Mouse (Mus musculus): ENCODE measurements around the gene Gpr176. TPM values are rescaled to one million over a fixed set of nuclear protein-coding genes. Genes with fewer than 3 reads are reported as not detected.

Gpr176 gene
- 1 to 10 TPM; 2.0 to 2.2 TPM for total RNA-seq (2021)
- long read RNA-seq, experiment 1, partial matches to known transcripts = 0 of 4 reads
- long read RNA-seq, experiment 1, other reads (novel, unspliced or antisense) = 2 of 4 reads
- long read RNA-seq, experiment 2, partial matches to known transcripts = 0 of 2 reads
- long read RNA-seq, experiment 2, other reads (novel, unspliced or antisense) = 0 of 2 reads

- peak; percentile 40 for DNase-seq
These were observed at the start of gene Gpr176 for GRCm38 (mm10) chr2:118372901-118373571. TSS of gene Gpr176 (minus strand) at chr2:118373419.

GRCm38 (mm10) chr2:118422385-118422784, 49.2 kb upstream of the Gpr176 start:
- DNase-seq = no peak

GRCm38 (mm10) chr2:118421951-118422350, 48.7 kb upstream of the Gpr176 start:
- DNase-seq = no peak

- DNase-seq = peak; percentile 13
These were observed 44.9 kb upstream of the Gpr176 start for GRCm38 (mm10) chr2:118418076-118418475.

DNA sequence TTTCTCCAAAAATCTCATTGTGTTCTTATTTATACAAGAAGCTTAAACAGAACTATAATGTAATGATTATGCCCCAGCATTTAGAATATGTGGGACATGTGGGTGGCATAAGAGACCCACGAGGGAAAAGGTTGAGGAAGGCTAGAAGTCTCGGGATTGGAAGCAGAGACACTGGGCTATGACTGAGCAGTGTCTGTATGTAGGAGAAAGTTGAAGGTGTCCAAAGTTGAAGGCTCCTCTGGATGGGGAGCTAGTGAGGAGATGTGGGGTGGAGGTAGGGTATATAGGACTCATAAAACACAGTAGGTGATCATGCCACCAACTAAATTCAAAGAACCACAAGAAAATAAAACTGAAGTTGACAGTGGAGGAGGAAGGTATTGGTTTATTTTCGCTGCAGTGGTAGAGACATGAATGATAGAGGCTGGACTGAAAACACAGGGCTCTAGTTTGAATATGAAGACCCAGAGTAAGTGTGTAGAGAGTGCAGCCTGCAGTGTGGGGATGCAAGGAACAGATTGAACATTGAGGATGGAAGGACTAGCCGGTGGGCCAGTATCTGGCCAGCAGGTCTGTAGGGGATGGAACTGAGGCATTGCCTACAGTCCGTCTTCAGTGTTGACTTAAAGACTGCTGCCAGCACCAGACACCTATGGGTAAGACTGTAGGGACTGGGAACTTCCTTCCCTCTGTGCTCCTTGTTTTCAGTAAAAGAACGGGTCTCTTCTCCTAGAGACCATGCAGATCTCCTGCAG, 42.6 kb upstream of the Gpr176 start:
- DNase-seq = no peak

DNA sequence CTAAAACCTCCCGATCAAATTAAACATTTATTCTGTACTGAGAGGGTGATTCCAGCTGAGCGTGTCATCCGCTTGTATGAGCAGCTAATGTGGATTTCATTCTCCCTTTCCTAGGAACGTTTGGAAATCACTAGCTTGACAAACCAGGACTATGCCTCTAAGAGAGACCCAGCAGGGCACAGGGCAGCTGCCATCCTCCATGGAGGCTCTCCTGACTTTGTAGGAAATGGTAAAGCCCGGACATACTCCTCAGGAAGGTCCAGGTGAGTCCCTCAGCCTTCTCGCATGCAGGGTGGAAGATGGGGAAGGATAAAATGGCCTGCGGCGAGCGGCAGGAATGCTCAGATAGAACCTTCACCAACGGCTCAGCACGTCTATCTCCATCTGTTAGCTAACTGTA, 39.6 kb upstream of the Gpr176 start:
- no peak for DNase-seq

DNA sequence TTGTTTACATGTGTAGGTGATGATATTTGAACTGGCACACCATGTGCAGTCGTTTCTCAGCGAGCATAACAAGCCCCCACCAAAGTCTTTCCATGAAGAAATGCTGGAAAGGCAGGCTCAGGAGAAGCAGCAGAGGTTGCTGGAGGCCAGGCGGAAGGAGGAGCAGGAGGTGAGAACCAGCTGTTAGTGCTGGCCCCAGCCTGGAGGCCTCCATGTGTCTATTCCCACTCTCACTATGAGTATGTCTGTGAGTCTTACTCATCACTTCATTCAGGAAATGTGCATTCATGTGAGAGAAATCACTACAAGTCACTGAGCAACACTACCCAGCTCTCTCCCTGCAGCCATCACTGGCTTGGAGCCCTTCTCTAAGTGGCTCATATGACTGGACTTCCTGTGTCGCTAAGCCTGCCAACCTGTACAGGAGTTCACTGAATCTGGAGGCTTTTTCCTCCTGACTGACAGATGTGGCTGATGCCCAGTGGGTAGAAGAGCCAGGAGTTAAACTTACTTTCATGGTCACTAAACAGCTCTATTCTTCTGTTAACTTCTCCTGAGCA, 35.2 kb upstream of the Gpr176 start:
- DNase-seq = no peak

GRCm38 (mm10) chr2:118406811-118407210, 33.6 kb upstream of the Gpr176 start:
- DNase-seq = no peak

DNA sequence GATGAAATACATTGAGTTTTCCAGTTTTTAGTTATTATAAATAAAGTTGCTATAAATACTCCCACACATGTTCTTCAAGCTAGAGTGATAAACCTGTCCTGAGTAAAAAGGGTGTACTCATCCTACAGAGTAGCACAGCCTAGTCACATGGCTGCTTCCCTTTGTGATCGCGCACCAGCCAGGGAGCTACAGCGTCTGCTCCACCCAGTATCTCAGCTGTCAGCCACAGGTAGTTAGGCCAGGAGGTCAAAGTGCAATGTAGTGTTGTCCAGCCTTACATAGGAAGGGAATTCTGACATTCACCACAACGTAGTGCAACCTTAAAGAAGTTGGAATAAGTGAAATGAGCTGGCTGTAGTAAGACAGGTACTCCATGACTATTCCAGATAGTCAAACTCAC, 32.3 kb upstream of the Gpr176 start:
- no peak for DNase-seq

DNA sequence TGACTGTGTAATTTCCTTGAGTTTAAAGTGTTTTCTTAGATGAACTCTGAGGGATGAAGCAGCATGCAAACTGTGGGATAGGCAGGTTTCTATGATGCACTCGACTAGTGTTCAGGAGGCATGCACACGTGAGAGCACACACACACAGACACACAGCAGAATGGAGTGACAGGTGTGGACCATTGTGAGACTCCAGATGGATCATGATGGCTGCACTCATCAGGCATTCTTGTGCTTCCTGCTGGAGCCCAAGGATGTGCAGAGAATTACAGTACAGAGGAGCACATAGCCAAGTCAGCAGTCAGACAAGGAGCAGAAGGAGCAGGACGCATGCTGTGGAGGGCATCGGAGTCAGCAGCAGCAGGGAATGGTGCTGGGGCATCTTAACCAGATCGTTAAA, 31.1 kb upstream of the Gpr176 start:
- DNase-seq = no peak

- DNase-seq = no peak
These were observed 28.9 kb upstream of the Gpr176 start for GRCm38 (mm10) chr2:118401834-118402727.

DNA sequence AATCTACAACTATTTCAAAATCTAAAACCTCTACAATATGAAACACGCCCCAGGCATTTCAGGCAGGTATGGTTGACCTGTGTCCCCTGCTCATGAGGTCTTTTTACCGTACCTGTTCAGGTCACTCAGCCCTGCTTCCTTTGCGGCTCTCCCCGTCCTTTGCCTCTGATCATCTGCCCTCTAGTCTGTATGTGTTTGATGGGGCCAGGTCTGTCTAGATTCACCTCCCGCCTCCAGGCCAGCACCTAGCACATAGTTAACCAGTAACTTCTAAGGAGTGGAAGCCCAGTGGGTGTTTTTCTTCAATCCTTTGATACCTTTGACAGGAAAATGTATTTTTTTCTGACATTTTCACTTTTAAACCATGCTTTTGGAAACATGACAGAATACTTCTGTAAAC, 26.5 kb upstream of the Gpr176 start:
- DNase-seq = no peak

DNA sequence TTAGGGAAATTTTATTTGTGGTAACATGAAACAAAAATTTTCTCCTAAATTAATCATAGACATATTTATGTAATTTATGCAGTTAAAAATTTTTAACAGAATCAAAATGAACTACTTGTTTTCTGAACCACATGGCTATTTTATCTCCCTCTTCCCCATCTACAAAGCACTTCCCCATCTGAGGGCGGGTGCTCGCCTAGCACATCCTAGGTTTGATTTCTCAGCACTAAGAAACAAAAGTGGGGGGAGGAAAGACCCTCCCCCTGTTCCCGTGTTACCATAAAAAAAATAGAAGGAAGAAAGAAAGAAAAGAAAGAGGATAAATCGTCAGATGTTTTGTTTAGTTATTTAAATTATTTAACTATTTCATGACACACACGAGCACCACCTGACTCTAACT, 18.0 kb upstream of the Gpr176 start:
- no peak for DNase-seq

- DNase-seq = no peak
These were observed 16.9 kb upstream of the Gpr176 start for GRCm38 (mm10) chr2:118390072-118390471.

DNA sequence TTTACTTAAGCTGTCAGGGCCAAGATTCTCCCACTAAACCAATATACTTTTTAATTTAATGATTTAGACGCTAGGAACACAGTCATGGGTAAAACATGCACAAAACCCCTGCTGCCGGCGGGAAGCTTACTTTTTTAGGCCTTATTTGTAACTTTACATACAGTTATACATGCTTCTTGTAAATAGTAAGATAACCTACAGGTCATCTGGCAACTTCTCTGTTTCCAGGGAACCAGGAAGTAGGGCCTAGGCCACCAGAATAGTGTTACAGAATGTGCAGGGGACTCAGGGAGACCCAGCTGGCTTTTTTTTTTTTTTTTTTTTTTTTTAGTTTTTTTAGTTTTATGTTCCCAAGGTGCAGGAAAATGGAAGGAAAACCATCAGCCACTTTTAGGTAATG, 16.4 kb upstream of the Gpr176 start:
- DNase-seq = no peak

DNA sequence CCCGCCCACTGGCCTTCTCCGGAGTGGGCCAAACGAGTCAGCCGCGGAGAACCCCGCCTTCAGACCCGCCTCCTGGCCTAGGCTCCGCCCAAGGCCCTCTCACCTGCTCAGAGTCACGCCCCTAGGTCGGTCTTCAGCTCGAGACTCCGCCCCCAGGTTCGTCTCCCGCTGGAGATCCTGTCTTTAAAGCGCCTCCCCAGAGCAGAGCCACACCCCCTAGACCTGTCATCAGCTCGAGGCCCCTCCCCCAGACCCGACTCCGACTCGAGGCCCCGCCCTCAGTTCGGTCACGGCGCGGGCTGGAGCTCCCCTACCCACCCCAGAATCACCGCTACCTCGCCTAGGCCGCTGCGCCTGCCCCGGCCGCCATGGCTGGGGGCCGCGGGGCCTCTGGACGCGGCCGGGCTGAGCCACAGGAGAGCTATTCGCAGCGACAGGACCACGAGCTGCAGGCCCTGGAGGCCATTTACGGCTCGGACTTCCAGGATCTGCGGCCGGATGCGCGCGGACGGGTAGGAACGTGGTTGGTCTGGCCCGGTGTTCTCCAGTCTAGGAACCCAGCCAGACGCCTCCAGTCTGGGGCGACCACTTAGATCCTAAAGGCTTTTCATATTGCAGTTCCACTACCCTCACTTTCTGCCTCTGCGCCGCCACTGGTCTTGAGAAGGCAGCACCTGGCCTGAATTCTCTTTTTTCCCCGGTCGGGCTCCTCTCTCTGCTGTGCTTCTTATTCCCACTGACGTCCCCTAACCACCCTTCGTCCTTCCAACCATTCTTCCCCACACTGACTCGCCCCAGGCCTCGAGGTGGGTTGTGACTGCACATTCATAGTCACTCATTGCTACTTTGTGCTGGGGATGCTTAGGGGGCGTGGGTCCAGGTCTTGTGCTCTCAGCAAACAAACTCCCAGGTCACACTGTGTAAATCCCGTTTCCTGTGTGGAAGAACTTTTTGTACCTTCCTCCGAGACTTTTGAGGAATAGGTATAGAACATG, 15.4 kb upstream of the Gpr176 start, which contains the start of gene Eif2ak4:
Gene Eif2ak4, plus strand, starts transcription at position 278 of the 995 bp plus-strand sequence.
- DNase-seq = peak; percentile 99

DNA sequence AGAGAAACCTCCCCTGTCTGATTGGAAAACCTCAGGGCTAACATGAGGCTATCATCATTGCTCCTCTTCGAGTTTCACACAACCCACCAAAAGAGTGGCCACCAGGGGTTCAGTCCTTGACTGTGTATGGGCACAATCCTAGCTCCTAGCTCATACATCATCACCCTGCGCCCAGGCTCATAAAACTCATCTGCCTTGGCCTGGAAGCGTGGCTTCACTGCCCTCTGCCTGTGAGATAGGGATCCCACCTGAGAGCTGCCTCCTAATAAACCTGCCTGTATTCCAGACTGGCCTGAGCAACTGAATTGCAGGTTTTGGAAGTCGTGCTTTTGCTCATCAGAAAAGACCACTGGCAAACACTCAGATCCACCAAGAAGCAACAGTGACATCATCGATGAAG, 10.2 kb upstream of the Gpr176 start:
- no peak for DNase-seq

DNA sequence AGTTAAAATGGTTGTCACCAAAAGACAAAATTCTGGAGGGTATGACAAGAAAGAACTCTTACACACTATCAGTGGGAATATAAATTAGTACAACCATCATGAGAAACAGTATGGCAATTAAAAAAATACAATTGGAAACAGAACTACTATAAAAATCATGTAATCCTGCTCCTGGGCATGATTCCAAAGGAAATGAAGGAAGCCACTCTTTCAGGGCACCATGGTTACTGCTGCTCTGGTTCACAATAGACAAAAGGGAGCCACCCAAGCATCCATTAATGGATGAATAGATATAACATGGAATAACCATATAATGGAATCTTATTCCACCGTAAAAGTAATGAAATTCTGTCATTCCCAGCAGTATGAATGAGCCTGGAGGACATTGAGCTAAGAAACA, 6.5 kb upstream of the Gpr176 start:
- no peak for DNase-seq

DNA sequence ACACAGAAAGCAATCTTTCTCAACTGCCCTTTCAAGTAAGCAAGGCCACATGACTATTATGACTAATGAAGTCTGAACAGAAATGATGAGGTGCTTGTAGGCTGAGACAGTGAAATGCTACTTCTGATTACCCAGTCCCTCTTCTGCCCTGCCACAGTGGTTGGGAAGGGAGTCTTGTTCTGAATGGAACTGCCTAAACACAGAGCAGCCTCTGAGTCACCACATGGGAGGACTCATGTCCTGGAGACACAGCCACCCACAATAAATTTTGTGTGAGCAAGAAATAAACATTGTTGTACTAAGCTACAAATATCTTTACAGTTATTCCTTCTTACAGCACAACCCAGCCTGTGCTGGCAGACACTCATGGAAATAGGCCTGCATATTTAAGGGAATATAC, 2.7 kb upstream of the Gpr176 start:
- DNase-seq = no peak

GRCm38 (mm10) chr2:118375522-118375921, 2.3 kb upstream of the Gpr176 start:
- DNase-seq = no peak

Data from adrenal gland, postnatal 10 days (tissue).